Mouse (Mus musculus) hindbrain, embryonic 16.5 days (tissue): ENCODE measurements around the gene Cryga. TPM values are rescaled to one million over a fixed set of nuclear protein-coding genes. Genes with fewer than 3 reads are reported as not detected.
A peak's percentile ranks its signal among the peaks of the same experiment; 100 is the strongest.

ENCODE experiments used
- ATAC-seq: fragments of 200-750 bp; cut with Nextera tagmentation; 2 replicates; pipeline ENCODE4 v1.8.0; 2017; ENCODE audit warnings: moderate TSS enrichment, moderate library complexity
- H3K27ac ChIP-seq: fragments of 300-500 bp; sonication (generic); 2 replicates; pipeline ENCODE4 v1.5.1; 2014; ENCODE audit warnings: low read depth, mild to moderate bottlenecking, control low read depth, low read length, moderate library complexity
- H3K27me3 ChIP-seq: fragments of 300-500 bp; sonication (generic); replicated peaks from 2 replicates; pipeline ENCODE4 v1.6.1; 2014; ENCODE audit warnings: low read length; ENCODE audit not compliant: control insufficient read depth, insufficient read depth
- H3K36me3 ChIP-seq: fragments of 300-500 bp; sonication (generic); 2 replicates; pipeline ENCODE4 v1.6.1; 2014; ENCODE audit warnings: mild to moderate bottlenecking, low read length, moderate library complexity, mixed read lengths; ENCODE audit not compliant: control insufficient read depth, insufficient read depth
- H3K4me1 ChIP-seq: fragments of 300-500 bp; sonication (generic); 2 replicates; pipeline ENCODE4 v1.6.1; 2014; ENCODE audit warnings: low read depth, low read length; ENCODE audit not compliant: control insufficient read depth, insufficient read depth
- H3K4me2 ChIP-seq: fragments of 300-500 bp; sonication (generic); 2 replicates; pipeline ENCODE4 v1.6.1; 2014; ENCODE audit warnings: mild to moderate bottlenecking, low read length, control low read depth, moderate library complexity
- H3K4me3 ChIP-seq: fragments of 300-500 bp; sonication (generic); 2 replicates; pipeline ENCODE4 v1.5.1; 2014; ENCODE audit warnings: mild to moderate bottlenecking, low read length, control low read depth, moderate library complexity
- H3K9ac ChIP-seq: fragments of 300-500 bp; sonication (generic); 2 replicates; pipeline ENCODE4 v1.6.1; 2014; ENCODE audit warnings: low read depth, mild to moderate bottlenecking, control low read depth, low read length, moderate library complexity
- H3K9me3 ChIP-seq: fragments of 300-500 bp; sonication (generic); 2 replicates; pipeline ENCODE4 v1.6.1; 2014; ENCODE audit warnings: mild to moderate bottlenecking, low read length, moderate library complexity; ENCODE audit not compliant: control insufficient read depth
- WGBS: fragments of 180-500 bp; shearing (Covaris S2); extraction: QIAGEN DNeasy Blood & Tissue Kit; methylation state at CpG from one replicate; pipeline ENCODE4 v1.1.7; 2014; 5-methylcytosine and 5-hydroxymethylcytosine counted together
- polyA plus RNA-seq: library from polyadenylated mRNA; unstranded; fragments of >200 nt; fragmentation: Nextera tagmentation; extraction: Ambion mirVana; gene quantifications from 2 replicates; pipeline ENCODE4 v1.2.1, GENCODE M21; 2015

Cryga gene
- polyA plus RNA-seq, 1 experiment from 2014 or later, result 0.68 TPM

DNA sequence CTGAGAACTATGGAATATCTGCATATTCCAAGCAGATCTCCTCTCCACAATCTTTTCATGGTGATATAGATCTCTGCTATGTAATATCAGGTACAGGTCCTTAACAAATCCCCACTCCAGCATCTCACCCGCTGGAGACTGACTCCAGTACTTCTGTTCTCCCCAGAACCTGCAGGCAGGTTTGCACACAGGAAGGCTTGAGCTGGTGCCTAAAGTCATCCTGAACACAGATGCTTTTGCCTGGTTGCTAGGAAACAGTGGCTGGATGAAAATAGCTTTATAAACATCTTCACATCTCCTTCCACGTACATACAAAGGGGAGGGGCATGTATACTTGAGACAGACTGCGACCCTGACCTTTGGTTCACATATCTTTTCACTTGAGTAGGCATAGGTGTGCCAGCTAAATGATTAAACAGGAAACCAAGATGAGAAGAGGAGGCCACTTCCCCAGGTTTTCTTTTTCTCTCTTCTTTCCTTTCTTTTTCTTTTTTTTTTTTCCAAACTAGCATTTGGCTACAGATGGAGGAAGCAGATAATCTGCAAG, 26.5 kb upstream of the Cryga start:
- ATAC-seq, result no peak
- Histone ChIP-seq H3K4me1 (no peaks in the 10 kb centered on the region), H3K9me3 (no peaks in the 10 kb centered on the region), H3K27ac (no peak overlapping the region), H3K36me3 (no peaks in the 10 kb centered on the region), H3K9ac (no peak overlapping the region), H3K27me3 (no peaks in the 10 kb centered on the region), H3K4me2 (no peak overlapping the region), H3K4me3 (no peak overlapping the region)
- WGBS, result 75% methylated on average over 3 of the region's 3 CpGs

DNA sequence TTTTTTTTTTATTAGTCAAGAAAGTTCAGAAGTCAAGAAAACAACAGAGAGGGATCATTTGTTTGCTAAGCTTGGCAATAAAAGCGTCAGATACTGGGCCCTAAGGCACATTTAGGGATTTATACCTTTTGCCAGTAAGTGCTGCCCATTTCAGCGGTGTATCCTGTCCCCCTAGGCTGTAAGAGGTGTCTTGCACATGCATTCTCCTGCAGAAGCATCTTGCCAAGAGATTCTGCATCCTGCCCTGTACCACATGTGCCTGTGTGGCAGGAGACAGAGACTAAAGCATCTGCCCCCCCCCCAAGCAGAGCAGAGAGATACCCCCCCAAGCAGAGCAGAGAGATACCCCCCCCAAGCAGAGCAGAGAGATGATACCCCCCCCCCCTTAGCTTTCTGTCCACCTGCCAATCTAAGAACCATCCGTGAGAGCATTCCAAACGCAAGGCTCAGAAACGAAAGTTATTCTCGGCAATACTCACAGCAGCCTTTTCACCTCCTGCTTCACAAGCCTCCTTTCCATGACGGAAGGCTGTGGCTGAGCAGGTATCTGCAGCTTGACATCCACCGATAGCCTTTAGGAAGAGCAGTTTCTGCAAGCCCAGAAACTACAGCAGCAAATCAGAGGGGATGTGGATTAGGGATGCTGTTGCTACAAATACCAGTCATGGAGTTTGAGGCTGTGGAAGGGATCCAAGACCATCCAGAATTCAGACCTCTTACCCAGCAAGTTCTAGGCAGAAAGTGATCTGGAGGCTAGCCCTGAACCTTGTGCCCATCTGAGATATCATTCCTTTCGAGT, 19.6 kb upstream of the Cryga start, which contains the start of gene D630023F18Rik:
Gene D630023F18Rik, minus strand, starts transcription at position 641 of the 799 bp plus-strand sequence.
- peak; percentile 68 for ATAC-seq
- Histone ChIP-seq H3K4me2 (peak within 1 kb of the TSS; percentile 65), H3K4me1 (no peaks in the 10 kb centered on the region), H3K4me3 (peak within 1 kb of the TSS; percentile 45), H3K27me3 (no peaks in the 10 kb centered on the region), H3K9me3 (no peaks in the 10 kb centered on the region), H3K9ac (peak within 1 kb of the TSS; percentile 58), H3K27ac (no peak within 1 kb of the TSS), H3K36me3 (no peaks in the 10 kb centered on the region)
- 22% methylated on average over 9 of the region's 9 CpGs for WGBS

DNA sequence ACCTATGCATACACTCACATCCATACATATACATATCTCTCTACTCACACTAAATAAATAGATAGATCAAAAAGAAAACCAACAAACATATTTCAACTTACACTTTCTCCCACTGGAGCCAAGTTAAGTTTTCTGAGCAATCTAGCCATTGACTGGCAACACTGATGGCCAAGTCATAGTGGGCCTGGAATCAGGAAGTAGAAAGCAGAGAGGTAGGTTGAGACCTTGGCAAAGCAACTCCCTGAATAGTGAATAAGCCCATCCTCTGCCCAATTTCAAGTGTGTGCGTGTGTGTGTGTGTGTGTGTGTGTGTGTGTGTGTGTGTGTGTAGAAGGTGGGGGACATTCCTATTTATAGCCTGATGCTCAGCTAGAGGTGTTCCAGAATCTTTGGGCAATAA, 16.3 kb upstream of the Cryga start, which contains the start of gene Gm28845:
Gene Gm28845, minus strand, starts transcription at position 121 of the 400 bp plus-strand sequence.
- Histone ChIP-seq H3K9me3 (no peaks in the 10 kb centered on the region), H3K9ac (no peak within 1 kb of the TSS), H3K27ac (no peak within 1 kb of the TSS), H3K27me3 (no peaks in the 10 kb centered on the region), H3K36me3 (no peaks in the 10 kb centered on the region), H3K4me2 (no peak within 1 kb of the TSS), H3K4me3 (no peak within 1 kb of the TSS), H3K4me1 (no peaks in the 10 kb centered on the region)
- no peak for ATAC-seq
- 80% methylated on average over 1 of the region's 1 CpGs for WGBS

DNA sequence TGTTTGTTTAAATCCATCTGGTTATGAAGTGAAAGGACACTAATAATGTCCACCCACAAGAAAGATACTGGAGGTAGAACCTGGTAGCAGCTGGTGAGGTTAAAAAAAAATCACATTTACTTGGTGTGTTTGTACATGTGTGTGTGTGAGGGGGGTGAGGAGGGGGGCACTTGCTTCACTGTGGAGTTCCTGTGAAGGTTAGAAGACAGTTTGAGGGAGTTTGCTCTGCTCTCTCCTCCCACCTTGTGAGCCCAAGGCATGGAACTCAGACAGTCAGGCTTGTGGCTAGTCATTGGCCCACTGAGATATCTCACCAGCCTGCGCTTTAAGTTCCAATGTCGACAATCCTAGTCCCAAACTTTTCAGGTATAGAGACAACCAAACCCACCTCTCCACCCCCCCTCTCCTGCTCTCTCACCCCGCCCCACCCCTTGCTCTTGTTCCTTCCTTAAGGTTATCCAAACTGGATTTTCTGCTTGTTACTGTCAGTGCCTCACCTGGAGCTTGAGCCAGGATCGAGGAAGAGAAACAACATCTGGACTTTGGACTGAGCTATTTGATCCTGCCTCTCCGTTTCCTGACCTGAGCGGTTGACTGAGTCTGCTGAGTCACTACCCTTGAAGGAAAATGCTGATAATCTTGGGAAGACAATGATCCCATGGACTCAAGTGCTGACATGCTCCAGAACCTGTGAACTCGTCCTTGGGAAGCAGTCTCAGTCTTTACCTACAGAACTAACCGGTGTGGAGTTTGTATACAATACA, 15.2 kb upstream of the Cryga start:
- WGBS, result 82% methylated on average over 8 of the region's 8 CpGs

DNA sequence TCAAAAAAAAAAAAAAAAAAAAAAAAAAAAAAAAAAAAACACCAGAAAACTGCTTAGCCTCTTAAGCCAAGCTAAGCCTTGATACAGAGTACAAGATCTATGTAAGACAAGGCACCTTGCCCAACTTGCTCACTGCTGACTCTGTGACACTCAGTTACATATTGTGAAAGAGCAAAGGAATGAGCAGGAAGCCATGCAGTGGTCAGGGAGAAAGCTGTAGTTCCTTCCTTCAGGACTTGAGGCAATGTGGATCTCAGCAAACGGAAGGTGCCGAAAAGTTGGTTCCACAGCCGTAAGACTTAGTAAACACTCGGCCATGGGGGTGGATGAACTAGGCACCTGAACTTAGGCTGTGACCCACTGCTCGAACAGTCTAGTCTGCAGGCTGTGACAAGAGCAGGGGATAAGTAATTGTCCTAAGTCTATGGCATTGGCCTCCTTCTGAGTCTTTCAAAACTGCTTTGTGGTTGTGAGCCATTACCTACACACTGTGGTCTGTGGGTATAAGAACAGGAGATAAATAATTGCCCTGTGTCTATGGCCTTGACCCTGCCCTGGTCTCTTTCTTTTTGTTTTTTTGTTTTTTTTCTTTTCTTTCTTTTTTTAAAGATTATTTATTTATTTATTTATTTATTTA, 10.5 kb upstream of the Cryga start:
- ATAC-seq, result no peak; the same call in 1 of the 2 replicates
- H3K36me3 ChIP-seq, result no peaks in the 10 kb centered on the region
- H3K27ac ChIP-seq, result no peak overlapping the region
- 96% methylated on average over 5 of the region's 5 CpGs for WGBS
- H3K4me3 ChIP-seq, result no peak overlapping the region
- no peaks in the 10 kb centered on the region for H3K27me3 ChIP-seq
- no peak overlapping the region for H3K9ac ChIP-seq
- no peaks in the 10 kb centered on the region; the same call in 1 of the 2 replicates for H3K4me1 ChIP-seq
- no peaks in the 10 kb centered on the region for H3K9me3 ChIP-seq
- H3K4me2 ChIP-seq, result no peak overlapping the region

More for the DNA sequence above, 15.2 kb upstream of the Cryga start:
- no peaks in the 10 kb centered on the region for H3K36me3 ChIP-seq
- H3K27ac ChIP-seq, result no peak overlapping the region
- H3K4me2 ChIP-seq, result no peak overlapping the region
- no peak for ATAC-seq
- H3K27me3 ChIP-seq, result no peaks in the 10 kb centered on the region
- H3K9ac ChIP-seq, result no peak overlapping the region
- no peaks in the 10 kb centered on the region for H3K4me1 ChIP-seq
- H3K4me3 ChIP-seq, result no peak overlapping the region
- H3K9me3 ChIP-seq, result no peaks in the 10 kb centered on the region

DNA sequence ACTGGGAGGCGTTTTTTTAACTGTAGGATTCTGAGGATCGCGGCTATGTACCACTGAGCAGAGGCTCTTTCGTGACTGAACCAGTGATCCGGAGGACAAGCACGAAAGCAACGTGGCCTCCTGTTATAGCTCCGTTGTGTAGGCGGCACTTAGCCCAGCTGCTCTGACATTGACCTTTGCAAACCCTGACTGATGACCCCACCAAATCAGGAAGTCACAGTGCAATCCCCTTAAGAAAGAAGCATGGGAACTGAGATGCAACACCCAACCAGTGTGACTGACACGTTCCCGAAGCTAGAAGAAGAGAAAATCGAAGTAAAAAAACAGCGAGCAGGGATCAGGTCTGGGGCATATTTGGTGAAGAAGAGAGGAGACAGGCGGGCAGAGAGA, 9.6 kb upstream of the Cryga start:
- H3K27ac ChIP-seq, result no peak overlapping the region
- no peaks in the 10 kb centered on the region for H3K27me3 ChIP-seq
- H3K36me3 ChIP-seq, result no peaks in the 10 kb centered on the region
- H3K4me1 ChIP-seq, result no peaks in the 10 kb centered on the region; the same call in 1 of the 2 replicates
- no peak for ATAC-seq
- no peak overlapping the region for H3K9ac ChIP-seq
- H3K9me3 ChIP-seq, result no peaks in the 10 kb centered on the region
- peak overlapping the region; percentile 0; the same call in 1 of the 2 replicates for H3K4me3 ChIP-seq
- WGBS, result 50% methylated on average over 14 of the region's 14 CpGs
- H3K4me2 ChIP-seq, result peak overlapping the region; percentile 34

DNA sequence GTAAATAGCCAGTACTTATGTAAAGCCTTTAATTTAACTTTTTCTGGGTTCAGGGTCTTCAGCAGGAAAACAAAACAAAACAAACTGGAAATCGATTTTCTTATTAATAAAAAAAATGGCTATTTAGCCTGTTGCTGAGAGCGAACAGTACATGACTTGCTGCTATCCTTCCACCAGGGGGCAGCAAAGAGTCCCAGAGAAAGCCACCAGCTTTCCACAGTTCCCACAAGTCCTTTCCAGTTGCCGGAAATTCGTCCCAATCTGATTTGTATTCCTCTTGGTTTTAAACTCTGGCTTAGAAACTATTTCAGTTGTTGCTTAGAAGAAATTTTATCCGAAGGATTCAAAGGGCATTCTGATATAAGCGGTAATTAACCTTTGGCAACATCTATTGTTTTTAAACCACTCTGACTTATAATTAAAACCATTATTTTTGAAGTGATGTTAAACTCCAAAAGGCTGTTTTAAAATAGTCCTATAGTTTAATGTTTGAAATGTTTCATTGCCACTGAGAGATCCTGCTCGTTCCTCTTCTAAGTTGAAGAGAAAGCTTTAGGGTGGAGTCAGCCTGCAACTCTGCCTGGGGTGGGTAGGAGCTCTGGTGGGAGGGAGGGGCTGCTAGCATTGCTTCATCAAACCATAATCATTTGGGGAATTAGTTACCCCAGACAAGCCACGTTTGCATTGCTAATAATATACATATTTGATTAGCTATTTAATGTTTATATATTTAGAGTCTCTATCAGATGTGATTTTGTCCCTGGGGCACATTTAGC, 9.0 kb upstream of the Cryga start:
- Histone ChIP-seq H3K27ac (no peak overlapping the region), H3K9me3 (no peaks in the 10 kb centered on the region), H3K4me1 (no peaks in the 10 kb centered on the region; the same call in 1 of the 2 replicates), H3K4me3 (peak overlapping the region; percentile 0), H3K27me3 (no peaks in the 10 kb centered on the region), H3K36me3 (no peaks in the 10 kb centered on the region), H3K9ac (no peak overlapping the region), H3K4me2 (peak overlapping the region; percentile 34)
- WGBS, result 13% methylated on average over 8 of the region's 8 CpGs
- peak; percentile 75; the same call in 1 of the 2 replicates for ATAC-seq

DNA sequence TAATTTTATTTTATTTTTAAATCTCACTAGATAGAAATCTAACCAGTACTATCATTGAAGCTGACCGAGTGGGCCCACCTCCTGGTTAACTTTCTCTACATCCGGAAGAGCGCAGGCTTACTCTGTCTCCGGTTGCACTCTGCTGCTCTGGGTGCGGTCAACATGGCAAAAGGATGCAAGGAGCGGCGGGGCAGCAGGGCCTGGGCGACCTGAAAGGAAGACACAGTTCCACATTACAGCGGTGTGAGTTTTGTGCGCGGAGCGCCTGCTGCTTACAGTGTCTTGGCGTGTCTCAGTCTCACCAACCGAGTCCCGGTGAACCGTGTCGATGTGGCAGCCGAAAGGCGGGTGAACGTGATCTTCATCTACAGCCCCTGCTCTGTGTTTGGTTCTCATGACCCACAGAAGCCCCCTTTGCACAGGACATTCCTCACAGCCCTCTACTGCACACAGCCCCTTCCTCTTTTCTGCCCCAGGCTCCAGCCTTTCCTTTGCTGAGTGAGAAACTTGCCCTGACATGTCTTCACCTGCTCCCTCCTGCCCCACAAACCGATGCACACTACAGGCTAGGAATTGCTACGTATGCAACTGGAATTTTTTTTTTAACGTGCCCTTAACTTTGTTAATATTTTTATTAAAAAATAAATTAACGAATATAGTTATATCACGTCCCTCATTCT, 6.7 kb upstream of the Cryga start:
- Histone ChIP-seq H3K36me3 (no peaks in the 10 kb centered on the region), H3K27ac (no peak overlapping the region), H3K4me3 (no peak overlapping the region), H3K27me3 (no peaks in the 10 kb centered on the region), H3K9ac (no peak overlapping the region), H3K4me2 (no peak overlapping the region), H3K9me3 (no peaks in the 10 kb centered on the region), H3K4me1 (no peaks in the 10 kb centered on the region; the same call in 1 of the 2 replicates)
- 81% methylated on average over 25 of the region's 25 CpGs for WGBS
- ATAC-seq, result no peak
